Mouse (Mus musculus) limb, embryonic 13.5 days (tissue): Measurements from ENCODE around the gene Fbll1. TPM values are rescaled to one million over a fixed set of nuclear protein-coding genes. Genes with fewer than 3 reads are reported as not detected.
"Not testable (repeated sequence)": the region's sequence is repeated elsewhere in the genome, so short reads cannot be mapped to it uniquely, and the experiment has no call there.

ENCODE experiments used
- ATAC-seq: fragments of 200-750 bp; cut with Nextera tagmentation; 2 replicates; pipeline ENCODE4 v1.8.0; 2017; ENCODE audit warnings: low read depth, moderate number of reproducible peaks, moderate TSS enrichment; ENCODE audit not compliant: low FRiP score
- H3K27ac ChIP-seq: fragments of 300-500 bp; sonication (generic); 2 replicates; pipeline ENCODE4 v1.5.1; 2015; ENCODE audit warnings: inconsistent platforms, mild to moderate bottlenecking, moderate library complexity
- H3K27me3 ChIP-seq: fragments of 300-500 bp; sonication (generic); 2 replicates; pipeline ENCODE4 v1.6.1; 2015; ENCODE audit warnings: mild to moderate bottlenecking, inconsistent platforms
- H3K36me3 ChIP-seq: fragments of 300-500 bp; sonication (generic); 2 replicates; pipeline ENCODE4 v1.6.1; 2015; ENCODE audit warnings: inconsistent platforms, mild to moderate bottlenecking, moderate library complexity
- H3K4me1 ChIP-seq: fragments of 300-500 bp; sonication (generic); 2 replicates; pipeline ENCODE4 v1.6.1; 2015; ENCODE audit warnings: inconsistent platforms
- H3K4me2 ChIP-seq: fragments of 300-500 bp; sonication (generic); replicated peaks from 2 replicates; pipeline ENCODE4 v1.6.1; 2015; ENCODE audit warnings: inconsistent platforms, mild to moderate bottlenecking, moderate library complexity
- H3K4me3 ChIP-seq: fragments of 300-500 bp; sonication (generic); 2 replicates; pipeline ENCODE4 v1.5.1; 2015; ENCODE audit warnings: moderate library complexity, mild to moderate bottlenecking, inconsistent platforms
- H3K9ac ChIP-seq: fragments of 300-500 bp; sonication (generic); 2 replicates; pipeline ENCODE4 v1.6.1; 2015; ENCODE audit warnings: mild to moderate bottlenecking, inconsistent platforms
- H3K9me3 ChIP-seq: fragments of 300-500 bp; sonication (generic); 2 replicates; pipeline ENCODE4 v1.6.1; 2016; ENCODE audit warnings: inconsistent platforms
- WGBS: fragments of 180-500 bp; shearing (Covaris S2); methylation state at CpG from one replicate; pipeline ENCODE4 v1.1.7; 2015; 5-methylcytosine and 5-hydroxymethylcytosine counted together
- polyA plus RNA-seq: library from polyadenylated mRNA; unstranded; fragments of >200 nt; fragmentation: Nextera tagmentation; extraction: Ambion mirVana; gene quantifications from 2 replicates; pipeline ENCODE4 v1.2.1, GENCODE M21; 2015

The Fbll1 gene
- not detected in 2 replicates for polyA plus RNA-seq

DNA sequence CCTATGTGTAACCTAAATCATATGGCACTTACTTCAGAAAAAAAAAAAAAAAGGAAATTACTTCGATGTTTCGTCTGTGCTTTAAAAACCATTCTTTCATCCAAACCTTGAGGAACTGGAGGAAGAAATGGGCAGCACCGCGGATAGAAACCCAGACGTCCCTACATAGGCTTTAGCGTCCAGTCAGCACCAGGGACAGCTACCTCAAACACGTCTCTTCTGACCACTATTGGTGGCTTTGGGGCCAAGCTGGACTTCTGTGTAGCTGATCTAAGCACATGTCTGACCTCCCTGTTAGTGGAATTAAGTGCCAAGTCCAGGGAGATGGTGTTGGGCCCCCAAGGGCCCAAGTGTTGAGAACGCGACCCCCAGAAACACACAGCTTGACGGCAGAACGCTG lies at the start of gene Fbll1:
Gene Fbll1, minus strand, starts transcription at position 11 of the 400 bp plus-strand sequence.
- H3K4me3 ChIP-seq, result peak within 1 kb of the TSS; percentile 43
- ATAC-seq, result peak; percentile 59; the same call in 1 of the 2 replicates
- no peak within 1 kb of the TSS for H3K9ac ChIP-seq
- peak within 1 kb of the TSS; percentile 68 for H3K4me2 ChIP-seq
- H3K4me1 ChIP-seq, result peaks cover 13% of the 10 kb centered on the region
- H3K36me3 ChIP-seq, result no peaks in the 10 kb centered on the region
- WGBS, result 18% methylated on average over 11 of the region's 11 CpGs
- no peak within 1 kb of the TSS for H3K27ac ChIP-seq
- no peaks in the 10 kb centered on the region for H3K9me3 ChIP-seq
- peaks cover 69% of the 10 kb centered on the region for H3K27me3 ChIP-seq

DNA sequence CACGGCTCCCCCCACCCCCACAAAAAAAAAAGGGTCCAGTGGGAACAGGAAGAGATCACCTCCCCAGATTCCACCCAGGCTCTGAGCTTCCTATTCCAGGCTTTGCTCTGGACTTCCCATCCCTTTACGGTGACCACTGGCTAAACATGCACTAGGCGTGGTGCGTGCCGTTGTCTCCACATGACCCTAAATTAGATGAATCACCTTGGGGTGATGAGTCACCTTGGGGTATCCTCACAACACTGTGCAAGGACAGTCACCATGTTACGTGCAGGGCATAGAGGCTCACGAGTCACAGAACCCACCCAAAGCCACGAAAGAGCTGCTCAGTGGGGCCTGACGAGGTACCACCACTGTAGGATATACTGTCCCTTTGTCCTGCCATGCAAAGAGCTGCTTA lies 45.6 kb upstream of the Fbll1 start:
- no peak overlapping the region for H3K4me3 ChIP-seq
- H3K4me2 ChIP-seq, result no peak overlapping the region
- H3K9ac ChIP-seq, result no peak overlapping the region
- H3K27me3 ChIP-seq, result no peaks in the 10 kb centered on the region
- 88% methylated on average over 9 of the region's 9 CpGs for WGBS
- H3K27ac ChIP-seq, result no peak overlapping the region
- H3K36me3 ChIP-seq, result no peaks in the 10 kb centered on the region; the same call in 1 of the 2 replicates
- no peak for ATAC-seq
- no peaks in the 10 kb centered on the region for H3K9me3 ChIP-seq
- H3K4me1 ChIP-seq, result no peaks in the 10 kb centered on the region

DNA sequence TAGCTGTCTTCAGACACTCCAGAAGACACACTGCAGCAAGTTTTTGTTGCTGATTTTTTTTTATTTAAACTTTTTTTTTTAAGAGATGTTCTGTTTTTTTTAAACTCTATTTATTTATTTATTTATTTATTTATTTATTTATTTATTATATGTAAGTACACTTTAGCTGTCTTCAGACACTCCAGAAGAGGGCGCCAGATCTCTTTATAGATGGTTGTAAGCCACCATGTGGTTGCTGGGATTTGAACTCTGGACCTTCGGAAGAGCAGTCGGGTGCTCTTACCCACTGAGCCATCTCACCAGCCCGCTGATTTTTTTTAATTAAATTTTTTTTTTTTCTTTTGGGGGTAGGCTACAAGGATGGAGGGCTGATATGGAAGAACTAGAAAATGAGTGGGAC lies 43.9 kb upstream of the Fbll1 start:
- H3K27ac ChIP-seq, H3K9me3 ChIP-seq: not testable (repeated sequence)

DNA sequence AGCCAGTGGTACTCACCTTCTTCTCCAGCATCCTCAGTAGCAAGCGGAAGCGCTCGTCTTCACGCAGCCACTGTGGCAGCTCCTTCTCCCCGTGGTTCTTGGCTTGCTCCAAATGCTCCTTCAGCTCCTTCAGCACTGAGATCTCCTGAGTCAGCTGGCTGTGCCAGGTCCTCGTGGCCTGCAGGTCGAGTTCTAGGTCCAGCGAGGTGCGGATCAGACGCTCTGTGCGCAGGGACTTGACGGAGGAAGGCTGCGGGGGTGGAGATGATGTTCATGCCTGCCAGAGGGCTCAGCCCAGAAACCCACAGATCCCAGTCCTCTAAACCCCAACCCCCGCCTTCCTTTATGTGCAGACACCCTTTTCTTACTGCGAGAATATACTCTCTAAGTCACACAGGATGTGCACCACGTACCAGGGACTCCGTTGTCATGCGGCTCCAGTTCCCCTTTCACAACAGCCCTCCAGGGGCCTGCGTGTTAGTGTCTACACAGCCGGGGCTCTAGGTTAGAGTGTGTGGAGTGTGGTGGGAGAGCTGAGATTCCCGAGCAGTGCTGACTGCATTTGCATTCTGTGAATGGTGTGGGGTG lies 43.1 kb upstream of the Fbll1 start:
- Histone ChIP-seq H3K9ac (0 out of 2 replicates have a peak overlapping the region, but pooled peaks have one; percentile 1), H3K27me3 (no peaks in the 10 kb centered on the region), H3K4me2 (no peak overlapping the region), H3K4me1 (0 out of 2 replicates have a peak, but pooled peaks cover 2% of the 10 kb centered on the region), H3K36me3 (no peaks in the 10 kb centered on the region; the same call in 1 of the 2 replicates), H3K9me3 (no peaks in the 10 kb centered on the region), H3K4me3 (no peak overlapping the region), H3K27ac (no peak overlapping the region)
- WGBS, result 91% methylated on average over 21 of the region's 21 CpGs
- ATAC-seq, result no peak

More for the DNA sequence above, 43.9 kb upstream of the Fbll1 start:
- WGBS, result 86% methylated on average over 4 of the region's 4 CpGs
- H3K4me2 ChIP-seq, ATAC-seq, H3K4me3 ChIP-seq, H3K9ac ChIP-seq, H3K36me3 ChIP-seq, H3K4me1 ChIP-seq, H3K27me3 ChIP-seq: not testable (repeated sequence)

DNA sequence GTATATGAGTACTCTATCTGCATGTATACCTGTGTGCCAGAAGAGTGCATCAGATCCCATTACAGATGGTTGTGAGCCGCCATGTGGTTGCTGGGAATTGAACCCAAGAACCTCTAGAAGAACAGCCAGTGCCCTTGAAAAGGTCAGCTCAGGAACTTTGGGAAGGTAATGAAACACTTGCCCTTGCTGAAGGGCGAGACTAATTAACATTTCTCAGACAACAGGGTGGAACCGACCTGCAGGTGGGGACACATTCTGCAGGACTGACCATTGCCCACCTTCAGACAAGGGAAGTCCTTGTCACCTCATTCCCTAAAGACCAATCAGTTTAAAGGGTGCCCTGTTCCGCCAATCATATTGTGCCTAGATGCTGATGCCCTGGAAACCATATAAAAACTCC lies 42.1 kb upstream of the Fbll1 start:
- H3K4me3 ChIP-seq, H3K36me3 ChIP-seq, H3K4me1 ChIP-seq, H3K9me3 ChIP-seq, H3K9ac ChIP-seq, H3K27ac ChIP-seq, H3K27me3 ChIP-seq, H3K4me2 ChIP-seq, ATAC-seq: not testable (repeated sequence)
- WGBS, result 88% methylated on average over 4 of the region's 4 CpGs

DNA sequence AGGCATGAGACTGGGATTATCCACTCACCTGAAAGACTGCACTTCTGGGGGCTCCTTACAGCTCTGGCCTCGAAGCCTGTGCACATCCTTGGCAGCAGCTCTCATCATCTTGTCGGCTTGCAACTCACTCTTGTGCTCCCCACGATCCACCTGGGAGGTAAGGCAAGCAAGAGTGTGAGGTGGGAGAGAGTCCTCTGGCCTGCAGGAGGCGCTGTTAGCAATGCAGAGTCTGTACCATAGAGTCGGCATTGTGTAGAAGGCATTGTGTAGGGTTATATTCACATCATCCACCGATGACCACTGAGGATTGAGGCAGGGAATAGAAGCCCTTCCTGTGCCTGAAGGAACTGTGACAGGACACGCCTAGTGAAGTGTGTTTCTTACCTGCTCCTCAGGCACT lies 41.6 kb upstream of the Fbll1 start:
- 0 out of 2 replicates have a peak, but pooled peaks cover 2% of the 10 kb centered on the region for H3K4me1 ChIP-seq
- H3K27ac ChIP-seq, result no peak overlapping the region
- H3K4me2 ChIP-seq, result no peak overlapping the region
- H3K36me3 ChIP-seq, result no peaks in the 10 kb centered on the region; the same call in 1 of the 2 replicates
- H3K27me3 ChIP-seq, result no peaks in the 10 kb centered on the region
- no peak overlapping the region for H3K9ac ChIP-seq
- H3K4me3 ChIP-seq, result no peak overlapping the region
- no peak for ATAC-seq
- no peaks in the 10 kb centered on the region for H3K9me3 ChIP-seq
- 77% methylated on average over 7 of the region's 7 CpGs for WGBS

DNA sequence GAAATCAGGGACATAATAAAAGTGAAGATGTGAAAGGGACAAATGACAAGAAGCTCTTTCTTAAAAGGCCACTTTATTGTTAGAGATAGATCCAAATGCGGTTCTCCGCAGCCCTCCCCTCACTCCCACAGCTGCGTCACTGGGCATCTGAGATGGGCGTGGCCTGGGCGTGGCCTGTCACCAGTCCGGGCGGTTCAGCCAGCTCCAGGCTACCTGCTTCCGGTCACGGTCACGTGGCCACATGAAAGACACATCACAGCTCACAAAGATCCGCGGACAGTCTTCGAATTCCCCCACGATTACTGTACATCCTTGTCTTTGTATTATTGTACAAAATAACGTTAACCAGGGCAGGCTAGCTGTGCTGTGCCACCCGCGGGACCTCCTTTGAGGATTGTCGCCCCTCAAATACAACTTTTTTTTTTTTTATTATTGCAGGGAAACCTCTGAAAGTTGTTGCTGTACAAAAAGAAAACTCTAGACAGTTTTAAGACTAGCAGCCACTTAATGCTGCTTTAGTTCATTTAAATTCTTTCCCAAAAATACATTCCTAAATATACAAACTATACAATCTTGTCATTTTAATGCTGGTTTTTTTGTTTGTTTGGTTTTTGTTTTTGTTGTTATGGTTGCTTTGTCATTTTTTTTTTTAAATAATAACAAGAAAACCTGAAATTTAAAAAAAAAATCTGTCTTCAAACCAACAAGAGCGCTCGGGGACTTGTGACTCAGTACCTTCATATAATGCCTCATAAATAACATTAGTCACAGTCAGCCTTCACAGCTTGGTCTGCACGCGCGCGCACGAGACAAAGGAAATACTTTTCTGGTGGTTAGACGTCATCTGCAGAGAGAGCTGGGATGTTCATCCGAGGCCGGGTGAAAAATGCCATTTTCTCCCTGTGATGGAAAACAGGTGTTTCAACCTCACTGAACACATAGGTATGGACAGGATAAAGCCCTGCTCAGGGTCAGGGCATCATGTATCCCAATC lies 40.0 kb upstream of the Fbll1 start:
- Histone ChIP-seq H3K4me1 (peaks cover 4% of the 10 kb centered on the region), H3K27me3 (no peaks in the 10 kb centered on the region), H3K9ac (peak overlapping the region; percentile 57), H3K27ac (0 out of 2 replicates have a peak overlapping the region, but pooled peaks have one; percentile 15), H3K4me2 (peak overlapping the region; percentile 66), H3K4me3 (peak overlapping the region; percentile 43), H3K36me3 (no peaks in the 10 kb centered on the region; the same call in 1 of the 2 replicates), H3K9me3 (no peaks in the 10 kb centered on the region)
- peak; percentile 85 for ATAC-seq
- 16% methylated on average over 28 of the region's 28 CpGs for WGBS

DNA sequence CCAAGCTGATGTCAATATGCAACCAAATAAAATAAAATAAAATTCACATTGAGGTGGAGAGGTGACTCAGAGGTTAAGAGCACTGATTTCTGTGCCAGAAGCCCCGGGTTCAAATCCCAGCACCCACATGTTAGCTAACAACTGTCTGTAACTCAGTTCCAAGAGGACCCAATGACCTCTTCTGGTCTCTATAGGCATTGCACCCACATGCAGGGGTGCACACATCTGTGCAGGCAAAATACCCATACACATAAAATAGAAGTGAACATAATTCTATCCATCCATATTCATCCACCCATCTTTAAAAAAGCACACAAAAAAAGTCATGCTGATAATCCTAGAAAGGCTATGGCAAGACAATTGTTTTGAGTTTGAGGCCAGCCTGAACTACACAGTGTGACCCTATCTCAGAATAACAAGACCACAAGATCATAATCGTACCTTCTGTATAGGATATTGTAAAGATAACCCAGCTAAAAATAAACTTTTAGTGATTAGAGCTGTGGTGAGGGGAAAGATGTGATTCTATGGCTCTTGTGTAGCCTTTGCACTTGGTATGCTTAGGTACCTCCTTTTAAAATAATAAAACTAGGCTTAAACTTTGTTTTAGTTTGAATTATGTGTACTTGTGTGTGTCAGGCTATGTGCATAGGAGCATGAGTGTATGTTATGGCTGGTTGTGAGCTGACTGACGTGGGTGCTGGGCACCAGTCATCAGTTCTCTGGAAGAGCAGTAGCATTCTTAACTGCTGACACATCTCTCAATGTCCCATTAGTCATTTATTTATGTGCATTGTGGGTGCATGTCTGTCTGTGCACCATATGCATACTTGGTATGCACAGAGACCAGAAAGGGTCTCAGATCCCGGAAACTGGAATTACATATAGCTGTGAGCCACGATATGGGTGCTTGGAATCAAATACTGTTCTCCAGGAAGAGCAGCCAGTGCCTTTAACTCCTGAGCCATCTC lies 38.8 kb upstream of the Fbll1 start:
- H3K27ac ChIP-seq, result no peak overlapping the region

DNA sequence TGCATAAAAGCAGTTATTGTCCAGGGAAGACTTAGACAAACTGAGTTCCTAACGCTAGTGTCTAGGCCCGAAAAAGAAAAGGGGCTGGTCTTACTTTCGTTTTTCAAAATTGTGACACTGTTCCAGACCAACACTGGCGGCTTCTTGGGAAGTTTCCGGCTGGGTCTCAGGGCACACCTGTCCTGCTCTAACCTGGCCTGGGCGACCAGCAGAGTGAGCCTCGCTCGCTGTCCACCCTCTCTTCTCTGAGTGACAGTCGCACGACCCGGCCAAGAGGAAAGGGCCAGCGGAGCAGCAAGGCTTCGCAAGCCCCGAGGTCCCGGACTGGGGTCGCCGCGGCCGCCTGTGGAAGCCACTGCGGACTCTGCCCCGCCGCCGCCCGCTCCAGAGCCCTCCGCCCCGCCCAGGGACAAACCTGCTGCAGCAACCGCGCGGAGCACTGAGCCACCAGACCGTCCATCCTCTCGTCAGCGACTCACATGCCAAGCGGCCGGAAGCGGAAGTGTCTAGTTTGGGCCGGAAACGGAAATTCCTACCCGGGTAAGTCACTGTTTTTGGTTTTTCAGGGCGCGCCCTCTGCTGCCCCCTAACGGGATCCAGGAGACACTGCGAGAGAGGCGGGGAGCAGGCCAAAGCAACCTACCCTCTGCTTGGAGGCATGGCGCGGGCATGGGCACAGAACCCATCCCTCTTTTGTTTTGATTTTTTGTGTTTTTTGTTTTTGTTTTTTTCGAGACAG lies 35.5 kb upstream of the Fbll1 start, which contains the start of gene Rars:
Gene Rars, minus strand, starts transcription at position 485 of the 739 bp plus-strand sequence.
- peak within 1 kb of the TSS; percentile 91 for H3K9ac ChIP-seq
- H3K4me3 ChIP-seq, result peak within 1 kb of the TSS; percentile 90
- peaks cover 13% of the 10 kb centered on the region for H3K4me1 ChIP-seq
- ATAC-seq, result peak; percentile 84
- WGBS, result 2% methylated on average over 46 of the region's 46 CpGs
- H3K27ac ChIP-seq, result no peak within 1 kb of the TSS
- H3K36me3 ChIP-seq, result peaks cover 28% of the 10 kb centered on the region
- H3K9me3 ChIP-seq, result no peaks in the 10 kb centered on the region
- H3K4me2 ChIP-seq, result peak within 1 kb of the TSS; percentile 72
- H3K27me3 ChIP-seq, result no peaks in the 10 kb centered on the region

More for the DNA sequence above, 38.8 kb upstream of the Fbll1 start:
- H3K9ac ChIP-seq, result no peak overlapping the region
- WGBS, result 77% methylated on average over 5 of the region's 5 CpGs
- H3K4me1 ChIP-seq, result peaks cover 13% of the 10 kb centered on the region
- no peaks in the 10 kb centered on the region for H3K27me3 ChIP-seq
- ATAC-seq, result no peak
- no peaks in the 10 kb centered on the region for H3K9me3 ChIP-seq
- H3K4me3 ChIP-seq, result no peak overlapping the region
- H3K36me3 ChIP-seq, result 0 out of 2 replicates have a peak, but pooled peaks cover under 1% of the 10 kb centered on the region
- peak overlapping the region; percentile 66 for H3K4me2 ChIP-seq

DNA sequence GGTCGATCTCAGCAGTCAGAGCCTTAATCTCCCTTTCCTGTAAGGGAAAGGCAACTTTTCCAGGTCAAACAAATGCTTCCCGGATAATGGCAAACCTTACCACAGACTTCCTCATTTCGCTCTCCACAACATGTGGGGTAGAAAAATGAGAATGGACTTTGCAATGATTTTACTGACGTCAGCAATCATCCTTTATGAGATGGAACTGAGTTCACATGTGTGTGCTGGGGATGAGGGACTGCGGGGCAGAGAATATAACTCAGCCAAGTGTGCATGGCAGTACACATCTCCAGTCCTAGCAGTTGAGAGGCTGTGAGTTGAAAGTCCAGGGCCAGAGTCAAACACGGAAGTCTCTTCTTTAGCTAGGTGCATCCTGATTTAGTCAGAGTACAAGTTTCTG lies 34.6 kb upstream of the Fbll1 start:
- no peaks in the 10 kb centered on the region for H3K27me3 ChIP-seq
- H3K4me1 ChIP-seq, result peaks cover 11% of the 10 kb centered on the region
- H3K36me3 ChIP-seq, result peaks cover 38% of the 10 kb centered on the region
- H3K4me3 ChIP-seq, result peak overlapping the region; percentile 90
- no peaks in the 10 kb centered on the region for H3K9me3 ChIP-seq
- ATAC-seq, result no peak
- H3K9ac ChIP-seq, result peak overlapping the region; percentile 91
- WGBS, result 87% methylated on average over 6 of the region's 6 CpGs
- no peak overlapping the region for H3K27ac ChIP-seq
- peak overlapping the region; percentile 72 for H3K4me2 ChIP-seq

DNA sequence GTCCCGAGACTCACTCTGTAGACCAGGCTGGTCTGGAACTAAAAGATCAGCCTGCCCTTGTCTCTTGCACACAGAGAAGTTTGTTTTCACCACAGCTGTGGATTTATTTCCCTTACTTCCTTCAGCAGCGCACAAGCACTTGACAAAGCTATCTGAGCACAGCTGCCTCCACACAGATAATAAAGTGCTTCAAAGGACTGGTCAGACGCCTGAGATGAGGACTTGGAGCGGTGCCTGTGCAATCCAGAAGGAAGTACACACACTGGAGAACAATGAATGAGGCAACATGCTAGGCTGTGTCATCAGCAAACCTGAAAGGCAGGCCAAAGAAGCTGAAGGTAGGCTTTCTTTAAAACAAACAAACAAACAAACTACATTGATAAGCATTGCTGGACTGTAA lies 33.5 kb upstream of the Fbll1 start:
- no peak overlapping the region for H3K9ac ChIP-seq
- no peak overlapping the region for H3K4me3 ChIP-seq
- no peaks in the 10 kb centered on the region for H3K27me3 ChIP-seq
- WGBS, result 83% methylated on average over 4 of the region's 4 CpGs
- ATAC-seq, result no peak
- H3K4me1 ChIP-seq, result peaks cover 11% of the 10 kb centered on the region
- no peaks in the 10 kb centered on the region for H3K9me3 ChIP-seq
- H3K4me2 ChIP-seq, result no peak overlapping the region
- H3K36me3 ChIP-seq, result peaks cover 49% of the 10 kb centered on the region
- no peak overlapping the region for H3K27ac ChIP-seq
